Mouse (Mus musculus): ENCODE measurements at regions not wholly inside any gene's neighbourhood (a gene's known extent, or its start where the extent isn't known, plus 50 kb on each side); places are given as distances from the start of the nearest gene placed in this dataset.

GRCm38 (mm10) chr2:51682177-51682576 is 54.9 kb downstream of the Tas2r134 start:
- DNase-seq (ENCODE audit: low spot score) (no peak), ATAC-seq (no peak)
- H3K4me3 ChIP-seq (ENCODE audit: low read depth, low read length): no peak overlapping the region
- H3K36me3 ChIP-seq (ENCODE audit: control insufficient read depth, insufficient read depth, low read length): no peaks in the 10 kb centered on the region
- no peak overlapping the region for H3K27ac ChIP-seq (ENCODE audit: low read depth, low read length)
- no peak overlapping the region for H3K4me2 ChIP-seq (ENCODE audit: low read length)
- no peaks in the 10 kb centered on the region for H3K27me3 ChIP-seq (replicated peaks; ENCODE audit: control insufficient read depth, insufficient read depth, low read length)
- H3K4me1 ChIP-seq (ENCODE audit: control insufficient read depth, insufficient read depth, low read length): peaks cover 4% of the 10 kb centered on the region; the same call in 1 of the 2 replicates
- H3K9me3 ChIP-seq (replicated peaks; ENCODE audit: control insufficient read depth, low read length): no peaks in the 10 kb centered on the region
- H3K9ac ChIP-seq (ENCODE audit: low read length): no peak overlapping the region
- WGBS: 87% methylated on average over 6 of the region's 6 CpGs

- peaks cover 4% of the 10 kb centered on the region; the same call in 1 of the 2 replicates for H3K4me1 ChIP-seq (ENCODE audit: control insufficient read depth, insufficient read depth, low read length)
Observed at GRCm38 (mm10) chr2:51682745-51683144, 55.4 kb downstream of the Tas2r134 start.

GRCm38 (mm10) chr2:51705110-51705509 is 77.8 kb downstream of the Tas2r134 start:
- Histone ChIP-seq H3K27me3 (replicated peaks; ENCODE audit: control insufficient read depth, insufficient read depth, low read length) (no peaks in the 10 kb centered on the region), H3K36me3 (ENCODE audit: control insufficient read depth, insufficient read depth, low read length) (no peaks in the 10 kb centered on the region), H3K9ac (ENCODE audit: low read length) (no peak overlapping the region), H3K4me2 (ENCODE audit: low read length) (no peak overlapping the region), H3K4me1 (ENCODE audit: control insufficient read depth, insufficient read depth, low read length) (no peaks in the 10 kb centered on the region), H3K9me3 (replicated peaks; ENCODE audit: control insufficient read depth, low read length) (no peaks in the 10 kb centered on the region), H3K4me3 (ENCODE audit: low read depth, low read length) (no peak overlapping the region), H3K27ac (ENCODE audit: low read depth, low read length) (no peak overlapping the region)
- ATAC-seq: no peak
- WGBS: 75% methylated on average over 5 of the region's 5 CpGs
- no peak for DNase-seq (ENCODE audit: low spot score)

More at GRCm38 (mm10) chr2:51682745-51683144, 55.4 kb downstream of the Tas2r134 start:
- no peak for DNase-seq (ENCODE audit: low spot score)
- Histone ChIP-seq H3K9ac (ENCODE audit: low read length) (no peak overlapping the region), H3K9me3 (replicated peaks; ENCODE audit: control insufficient read depth, low read length) (no peaks in the 10 kb centered on the region), H3K27ac (ENCODE audit: low read depth, low read length) (no peak overlapping the region), H3K36me3 (ENCODE audit: control insufficient read depth, insufficient read depth, low read length) (no peaks in the 10 kb centered on the region), H3K4me3 (ENCODE audit: low read depth, low read length) (no peak overlapping the region), H3K27me3 (replicated peaks; ENCODE audit: control insufficient read depth, insufficient read depth, low read length) (no peaks in the 10 kb centered on the region), H3K4me2 (ENCODE audit: low read length) (no peak overlapping the region)
- WGBS: 87% methylated on average over 4 of the region's 4 CpGs
- ATAC-seq: no peak

- H3K4me2 ChIP-seq (ENCODE audit: low read length): no peak overlapping the region
- no peak for ATAC-seq
- WGBS: 85% methylated on average over 2 of the region's 2 CpGs
Observed at GRCm38 (mm10) chr2:51708701-51709100, 81.4 kb downstream of the Tas2r134 start.

GRCm38 (mm10) chr2:51712611-51713010 is 85.3 kb downstream of the Tas2r134 start:
- Histone ChIP-seq H3K9me3 (replicated peaks; ENCODE audit: control insufficient read depth, low read length) (no peaks in the 10 kb centered on the region), H3K4me3 (ENCODE audit: low read depth, low read length) (no peak overlapping the region), H3K27ac (ENCODE audit: low read depth, low read length) (no peak overlapping the region), H3K27me3 (replicated peaks; ENCODE audit: control insufficient read depth, insufficient read depth, low read length) (no peaks in the 10 kb centered on the region), H3K4me1 (ENCODE audit: control insufficient read depth, insufficient read depth, low read length) (no peaks in the 10 kb centered on the region), H3K9ac (ENCODE audit: low read length) (no peak overlapping the region), H3K36me3 (ENCODE audit: control insufficient read depth, insufficient read depth, low read length) (no peaks in the 10 kb centered on the region), H3K4me2 (ENCODE audit: low read length) (no peak overlapping the region)
- DNase-seq (ENCODE audit: low spot score) (no peak), ATAC-seq (no peak)
- WGBS: 92% methylated on average over 7 of the region's 7 CpGs

More at GRCm38 (mm10) chr2:51708701-51709100, 81.4 kb downstream of the Tas2r134 start:
- DNase-seq (ENCODE audit: low spot score): no peak
- Histone ChIP-seq H3K4me1 (ENCODE audit: control insufficient read depth, insufficient read depth, low read length) (no peaks in the 10 kb centered on the region), H3K27ac (ENCODE audit: low read depth, low read length) (no peak overlapping the region), H3K4me3 (ENCODE audit: low read depth, low read length) (no peak overlapping the region), H3K9me3 (replicated peaks; ENCODE audit: control insufficient read depth, low read length) (no peaks in the 10 kb centered on the region), H3K36me3 (ENCODE audit: control insufficient read depth, insufficient read depth, low read length) (no peaks in the 10 kb centered on the region), H3K27me3 (replicated peaks; ENCODE audit: control insufficient read depth, insufficient read depth, low read length) (no peaks in the 10 kb centered on the region), H3K9ac (ENCODE audit: low read length) (no peak overlapping the region)

GRCm38 (mm10) chr2:51730805-51731204 is 103.5 kb downstream of the Tas2r134 start:
- H3K4me2 ChIP-seq (ENCODE audit: low read length): no peak overlapping the region
- no peak overlapping the region for H3K4me3 ChIP-seq (ENCODE audit: low read depth, low read length)
- DNase-seq (ENCODE audit: low spot score): no peak
- H3K4me1 ChIP-seq (ENCODE audit: control insufficient read depth, insufficient read depth, low read length): no peaks in the 10 kb centered on the region
- no peaks in the 10 kb centered on the region for H3K27me3 ChIP-seq (replicated peaks; ENCODE audit: control insufficient read depth, insufficient read depth, low read length)
- 67% methylated on average over 3 of the region's 3 CpGs for WGBS
- no peak overlapping the region for H3K27ac ChIP-seq (ENCODE audit: low read depth, low read length)
- H3K9me3 ChIP-seq (replicated peaks; ENCODE audit: control insufficient read depth, low read length): no peaks in the 10 kb centered on the region
- H3K36me3 ChIP-seq (ENCODE audit: control insufficient read depth, insufficient read depth, low read length): no peaks in the 10 kb centered on the region
- ATAC-seq: no peak
- H3K9ac ChIP-seq (ENCODE audit: low read length): no peak overlapping the region

- no peak for DNase-seq (ENCODE audit: low spot score)
- WGBS: 56% methylated on average over 3 of the region's 4 CpGs
Observed at GRCm38 (mm10) chr2:51731703-51732102, 104.4 kb downstream of the Tas2r134 start.

GRCm38 (mm10) chr2:51732355-51732754 is 105.0 kb downstream of the Tas2r134 start:
- 52% methylated on average over 2 of the region's 2 CpGs for WGBS
- no peak overlapping the region for H3K9ac ChIP-seq (ENCODE audit: low read length)
- H3K27me3 ChIP-seq (replicated peaks; ENCODE audit: control insufficient read depth, insufficient read depth, low read length): no peaks in the 10 kb centered on the region
- DNase-seq (ENCODE audit: low spot score) (no peak), ATAC-seq (no peak)
- no peak overlapping the region for H3K27ac ChIP-seq (ENCODE audit: low read depth, low read length)
- no peak overlapping the region for H3K4me3 ChIP-seq (ENCODE audit: low read depth, low read length)
- no peaks in the 10 kb centered on the region for H3K36me3 ChIP-seq (ENCODE audit: control insufficient read depth, insufficient read depth, low read length)
- H3K9me3 ChIP-seq (replicated peaks; ENCODE audit: control insufficient read depth, low read length): no peaks in the 10 kb centered on the region
- H3K4me1 ChIP-seq (ENCODE audit: control insufficient read depth, insufficient read depth, low read length): no peaks in the 10 kb centered on the region
- no peak overlapping the region for H3K4me2 ChIP-seq (ENCODE audit: low read length)

More at GRCm38 (mm10) chr2:51731703-51732102, 104.4 kb downstream of the Tas2r134 start:
- Histone ChIP-seq H3K27ac (ENCODE audit: low read depth, low read length) (no peak overlapping the region), H3K4me1 (ENCODE audit: control insufficient read depth, insufficient read depth, low read length) (no peaks in the 10 kb centered on the region), H3K9ac (ENCODE audit: low read length) (no peak overlapping the region), H3K36me3 (ENCODE audit: control insufficient read depth, insufficient read depth, low read length) (no peaks in the 10 kb centered on the region), H3K4me2 (ENCODE audit: low read length) (no peak overlapping the region), H3K4me3 (ENCODE audit: low read depth, low read length) (no peak overlapping the region), H3K9me3 (replicated peaks; ENCODE audit: control insufficient read depth, low read length) (no peaks in the 10 kb centered on the region), H3K27me3 (replicated peaks; ENCODE audit: control insufficient read depth, insufficient read depth, low read length) (no peaks in the 10 kb centered on the region)
- no peak for ATAC-seq

GRCm38 (mm10) chr2:51733218-51733617 is 105.9 kb downstream of the Tas2r134 start:
- Histone ChIP-seq H3K4me2 (ENCODE audit: low read length) (no peak overlapping the region), H3K9me3 (replicated peaks; ENCODE audit: control insufficient read depth, low read length) (no peaks in the 10 kb centered on the region), H3K36me3 (ENCODE audit: control insufficient read depth, insufficient read depth, low read length) (no peaks in the 10 kb centered on the region), H3K4me1 (ENCODE audit: control insufficient read depth, insufficient read depth, low read length) (no peaks in the 10 kb centered on the region), H3K9ac (ENCODE audit: low read length) (no peak overlapping the region), H3K27me3 (replicated peaks; ENCODE audit: control insufficient read depth, insufficient read depth, low read length) (no peaks in the 10 kb centered on the region), H3K27ac (ENCODE audit: low read depth, low read length) (no peak overlapping the region), H3K4me3 (ENCODE audit: low read depth, low read length) (no peak overlapping the region)
- no peak for ATAC-seq
- no peak for DNase-seq (ENCODE audit: low spot score)
- 37% methylated on average over 3 of the region's 3 CpGs for WGBS

All from forebrain, embryonic 14.5 days (tissue).